Mouse (Mus musculus) midbrain, embryonic 16.5 days (tissue): ENCODE data around the gene Grik4. TPM values are rescaled to one million over a fixed set of nuclear protein-coding genes. Genes with fewer than 3 reads are reported as not detected.
A peak's percentile ranks its signal among the peaks of the same experiment; 100 is the strongest.

Experiments used
- ATAC-seq: fragments of 200-750 bp; cut with Nextera tagmentation; 2 replicates; pipeline ENCODE4 v1.8.0; 2017; ENCODE audit warnings: moderate TSS enrichment
- H3K27ac ChIP-seq: fragments of 300-500 bp; sonication (generic); 2 replicates; pipeline ENCODE4 v1.5.1; 2014; ENCODE audit warnings: mild to moderate bottlenecking, low read length, mixed read lengths
- H3K27me3 ChIP-seq: fragments of 300-500 bp; sonication (generic); 2 replicates; pipeline ENCODE4 v1.6.1; 2014; ENCODE audit warnings: low read depth, low read length, mixed read lengths; ENCODE audit not compliant: control insufficient read depth, insufficient read depth
- H3K36me3 ChIP-seq: fragments of 300-500 bp; sonication (generic); 2 replicates; pipeline ENCODE4 v1.6.1; 2014; ENCODE audit warnings: mild to moderate bottlenecking, low read length, moderate library complexity, mixed read lengths; ENCODE audit not compliant: control insufficient read depth, insufficient read depth
- H3K4me1 ChIP-seq: fragments of 300-500 bp; sonication (generic); 2 replicates; pipeline ENCODE4 v1.6.1; 2014; ENCODE audit warnings: mild to moderate bottlenecking, low read length, mixed read lengths; ENCODE audit not compliant: control insufficient read depth, insufficient read depth
- H3K4me2 ChIP-seq: fragments of 300-500 bp; sonication (generic); 2 replicates; pipeline ENCODE4 v1.6.1; 2014; ENCODE audit warnings: mild to moderate bottlenecking, low read length, mixed read lengths
- H3K4me3 ChIP-seq: fragments of 300-500 bp; sonication (generic); 2 replicates; pipeline ENCODE4 v1.5.1; 2014; ENCODE audit warnings: low read depth, mild to moderate bottlenecking, low read length, moderate library complexity, mixed read lengths
- H3K9ac ChIP-seq: fragments of 300-500 bp; sonication (generic); 2 replicates; pipeline ENCODE4 v1.6.1; 2014; ENCODE audit warnings: low read depth, low read length, mixed read lengths
- H3K9me3 ChIP-seq: fragments of 300-500 bp; sonication (generic); replicated peaks from 2 replicates; pipeline ENCODE4 v1.6.1; 2014; ENCODE audit warnings: mild to moderate bottlenecking, low read length, mixed read lengths; ENCODE audit not compliant: control insufficient read depth, poor library complexity, severe bottlenecking
- WGBS: fragments of 180-500 bp; shearing (Covaris S2); extraction: QIAGEN DNeasy Blood & Tissue Kit; methylation state at CpG from one replicate; pipeline ENCODE4 v1.1.7; 2014; 5-methylcytosine and 5-hydroxymethylcytosine counted together
- polyA plus RNA-seq: library from polyadenylated mRNA; unstranded; fragments of >200 nt; fragmentation: Nextera tagmentation; extraction: Ambion mirVana; gene quantifications from 2 replicates; pipeline ENCODE4 v1.2.1, GENCODE M21; 2015

Gene Grik4
- polyA plus RNA-seq, 1 experiment from 2014 or later, result 11.7 TPM

DNA sequence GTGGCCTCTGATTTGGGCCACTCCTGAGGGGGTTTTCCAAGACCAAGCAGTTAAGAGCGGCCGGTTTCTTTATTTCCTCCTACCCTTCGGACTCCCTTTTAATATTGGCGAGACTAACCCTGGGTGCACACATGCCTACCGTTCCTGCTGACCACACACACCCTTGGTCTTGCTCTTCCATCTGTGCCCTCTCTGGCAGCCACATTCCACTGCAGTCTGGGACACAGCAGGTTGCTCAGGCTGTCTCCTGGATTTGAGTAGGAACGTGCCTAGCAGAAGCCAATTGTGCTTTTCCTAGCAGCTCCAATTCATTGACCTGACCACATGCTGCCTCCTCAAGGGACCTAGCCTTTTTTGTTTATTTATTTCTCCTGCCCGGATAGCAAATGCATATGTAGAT, 365.8 kb downstream of the Grik4 start:
- no peak for ATAC-seq
- H3K9ac ChIP-seq, result no peak overlapping the region
- H3K4me2 ChIP-seq, result no peak overlapping the region
- H3K9me3 ChIP-seq, result no peaks in the 10 kb centered on the region
- no peaks in the 10 kb centered on the region for H3K27me3 ChIP-seq
- 65% methylated on average over 7 of the region's 7 CpGs for WGBS
- no peaks in the 10 kb centered on the region for H3K36me3 ChIP-seq
- H3K4me1 ChIP-seq, result peaks cover 2% of the 10 kb centered on the region; the same call in 1 of the 2 replicates
- no peak overlapping the region for H3K27ac ChIP-seq
- no peak overlapping the region for H3K4me3 ChIP-seq

DNA sequence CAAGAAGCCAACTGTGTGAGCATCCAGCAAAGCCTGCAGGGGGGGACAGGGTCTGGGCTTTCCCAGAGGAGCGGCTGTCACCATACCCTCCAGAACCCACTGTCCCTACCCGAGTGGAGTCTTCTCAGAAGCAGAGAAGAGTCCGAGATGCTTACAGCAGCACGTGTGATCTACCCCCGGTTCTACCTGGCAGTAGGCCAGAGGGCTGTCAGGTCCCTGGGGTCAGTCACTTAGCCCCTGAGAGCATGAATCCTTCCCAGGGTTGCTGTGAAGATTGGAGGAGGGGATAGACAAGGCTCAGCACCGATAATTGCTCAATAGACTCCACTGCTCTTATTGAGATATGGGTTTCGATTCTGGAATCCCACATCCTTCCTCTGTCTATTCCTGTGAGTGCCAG, 366.2 kb downstream of the Grik4 start:
- Histone ChIP-seq H3K4me3 (no peak overlapping the region), H3K36me3 (no peaks in the 10 kb centered on the region), H3K9ac (no peak overlapping the region), H3K4me1 (peaks cover 6% of the 10 kb centered on the region), H3K9me3 (no peaks in the 10 kb centered on the region), H3K27me3 (no peaks in the 10 kb centered on the region), H3K4me2 (no peak overlapping the region), H3K27ac (no peak overlapping the region)
- ATAC-seq, result no peak
- WGBS, result 78% methylated on average over 7 of the region's 7 CpGs

DNA sequence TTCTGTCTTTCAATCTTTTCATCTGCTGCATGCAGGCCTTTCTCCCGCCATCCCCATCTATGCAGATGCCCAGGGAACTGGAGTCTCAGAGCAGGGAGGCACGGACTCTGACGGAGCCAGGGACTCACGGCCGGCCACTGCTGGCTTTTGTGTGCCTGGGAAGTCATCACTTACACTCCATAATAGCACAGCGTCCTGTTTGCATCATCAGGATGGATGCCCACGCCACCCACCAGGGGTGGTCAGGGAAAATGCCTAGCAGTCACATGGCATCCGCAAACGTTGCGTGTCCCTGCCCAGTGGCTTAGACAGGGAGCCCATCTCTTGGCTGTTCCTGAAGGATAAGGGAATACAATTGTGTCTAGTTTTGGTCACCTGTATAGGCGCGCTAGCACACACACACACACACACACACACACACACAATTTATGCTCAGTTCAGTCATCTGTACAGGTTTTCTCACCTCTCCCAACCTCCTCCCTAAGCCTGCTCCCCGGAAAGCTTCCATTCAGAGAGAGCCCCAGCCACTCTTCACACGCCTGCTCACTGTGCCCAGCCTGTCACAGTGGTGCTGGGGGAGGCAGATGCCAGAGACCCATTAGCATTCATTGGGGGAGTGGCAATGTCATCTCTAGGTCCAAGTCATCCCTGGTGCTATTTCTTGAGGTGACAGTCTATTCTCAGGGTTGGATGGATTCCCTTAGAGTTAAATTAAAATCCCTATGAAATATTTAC, 370.5 kb downstream of the Grik4 start:
- H3K9me3 ChIP-seq, result no peaks in the 10 kb centered on the region
- 32% methylated on average over 14 of the region's 14 CpGs for WGBS
- peak; percentile 62 for ATAC-seq
- H3K4me1 ChIP-seq, result peaks cover 12% of the 10 kb centered on the region
- H3K27ac ChIP-seq, result no peak overlapping the region
- peak overlapping the region; percentile 33; the same call in 1 of the 2 replicates for H3K4me2 ChIP-seq
- no peaks in the 10 kb centered on the region for H3K36me3 ChIP-seq
- no peak overlapping the region for H3K4me3 ChIP-seq
- H3K9ac ChIP-seq, result no peak overlapping the region
- no peaks in the 10 kb centered on the region for H3K27me3 ChIP-seq

DNA sequence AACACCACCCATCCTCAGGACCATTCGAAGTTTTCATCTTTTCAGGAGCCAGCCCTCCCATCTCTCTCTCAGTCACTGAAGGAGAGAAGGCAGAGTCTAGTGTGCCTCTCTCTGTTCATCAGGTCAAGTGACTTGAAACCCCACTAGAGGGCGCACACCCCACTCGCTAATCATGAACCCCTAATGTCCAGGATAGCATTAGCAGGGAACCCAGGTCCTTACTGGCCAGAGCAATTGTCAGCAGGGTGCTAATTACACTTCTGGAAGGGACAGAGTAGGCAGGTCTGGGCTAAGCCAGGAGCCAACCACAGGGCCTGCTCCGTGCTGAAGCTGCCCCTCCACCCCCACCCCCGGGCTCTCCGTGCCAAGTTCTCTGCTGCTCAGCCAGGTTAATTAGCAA, 371.1 kb downstream of the Grik4 start:
- Histone ChIP-seq H3K9ac (no peak overlapping the region), H3K9me3 (no peaks in the 10 kb centered on the region), H3K36me3 (no peaks in the 10 kb centered on the region), H3K27ac (no peak overlapping the region), H3K4me3 (no peak overlapping the region), H3K4me1 (peaks cover 12% of the 10 kb centered on the region), H3K4me2 (peak overlapping the region; percentile 33; the same call in 1 of the 2 replicates), H3K27me3 (no peaks in the 10 kb centered on the region)
- WGBS, result 8% methylated on average over 6 of the region's 6 CpGs
- ATAC-seq, result peak; percentile 85

DNA sequence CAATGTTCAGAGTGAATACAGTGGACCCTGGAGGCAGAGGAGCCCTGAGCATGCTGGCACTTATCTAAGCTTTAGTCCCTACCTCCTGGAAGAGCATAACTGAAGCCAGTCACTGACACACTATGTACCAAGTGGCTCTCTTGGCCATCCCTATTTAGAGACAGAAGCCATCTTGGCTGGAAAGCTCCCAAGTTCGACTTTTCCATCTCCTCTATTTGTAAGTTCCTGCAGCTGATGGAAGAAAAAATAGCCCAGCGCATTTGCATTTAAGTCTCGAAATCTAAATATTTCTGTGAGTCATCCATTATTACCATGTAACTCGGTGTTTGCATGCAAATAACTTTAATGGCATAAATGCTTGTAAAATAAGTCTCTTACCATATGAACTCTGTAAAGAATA, 378.4 kb downstream of the Grik4 start:
- Histone ChIP-seq H3K9me3 (no peaks in the 10 kb centered on the region), H3K4me2 (no peak overlapping the region), H3K4me1 (peaks cover 5% of the 10 kb centered on the region; the same call in 1 of the 2 replicates), H3K9ac (no peak overlapping the region), H3K4me3 (no peak overlapping the region), H3K36me3 (no peaks in the 10 kb centered on the region), H3K27ac (no peak overlapping the region), H3K27me3 (no peaks in the 10 kb centered on the region)
- 91% methylated on average over 4 of the region's 4 CpGs for WGBS
- no peak for ATAC-seq

DNA sequence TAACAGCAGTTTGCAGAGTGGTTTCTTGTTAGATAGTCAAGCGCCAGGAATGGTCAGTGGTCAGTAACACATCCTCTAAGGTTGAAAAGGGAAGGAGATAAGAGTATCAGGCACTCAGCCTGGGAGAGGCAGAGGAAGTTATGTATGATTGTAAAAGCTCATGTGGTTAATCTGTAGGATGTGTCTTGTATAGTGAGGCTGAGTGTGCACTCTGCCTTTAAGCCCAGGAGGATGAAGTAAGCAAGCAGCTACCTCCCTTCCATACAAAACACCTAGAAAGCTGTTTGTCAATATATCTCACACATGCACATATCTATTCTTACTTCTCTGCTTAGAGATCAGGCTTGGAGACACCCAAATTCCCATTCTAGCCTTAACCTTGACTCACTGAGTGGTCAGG, 389.1 kb downstream of the Grik4 start:
- no peaks in the 10 kb centered on the region for H3K4me1 ChIP-seq
- H3K4me3 ChIP-seq, result no peak overlapping the region
- no peaks in the 10 kb centered on the region for H3K9me3 ChIP-seq
- no peak overlapping the region for H3K9ac ChIP-seq
- no peak for ATAC-seq
- 90% methylated on average over 1 of the region's 1 CpGs for WGBS
- H3K4me2 ChIP-seq, result no peak overlapping the region
- no peaks in the 10 kb centered on the region for H3K36me3 ChIP-seq
- H3K27ac ChIP-seq, result no peak overlapping the region
- H3K27me3 ChIP-seq, result no peaks in the 10 kb centered on the region

DNA sequence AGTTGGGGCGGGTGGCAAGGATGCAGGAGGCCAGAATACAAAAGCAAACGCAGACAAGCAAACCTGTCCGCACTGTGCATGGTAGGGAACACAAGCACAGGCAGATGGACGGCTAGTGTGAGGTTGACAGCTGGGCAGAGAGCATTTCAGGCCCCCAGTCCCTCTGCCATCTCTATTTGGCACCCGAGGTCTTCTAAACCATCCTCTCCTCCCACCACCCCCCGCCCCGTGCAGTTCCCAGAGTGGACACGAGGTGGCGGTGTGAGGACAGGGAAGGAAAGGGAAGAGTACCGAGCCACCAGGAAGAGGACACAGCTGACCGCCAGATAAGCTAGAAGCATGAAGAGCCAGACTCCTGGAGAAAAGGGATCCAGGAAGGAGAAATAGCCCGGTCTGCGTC, 394.2 kb downstream of the Grik4 start:
- Histone ChIP-seq H3K4me3 (no peak overlapping the region), H3K9ac (no peak overlapping the region), H3K4me2 (no peak overlapping the region), H3K9me3 (no peaks in the 10 kb centered on the region), H3K36me3 (no peaks in the 10 kb centered on the region), H3K27ac (no peak overlapping the region), H3K4me1 (no peaks in the 10 kb centered on the region; the same call in 1 of the 2 replicates), H3K27me3 (no peaks in the 10 kb centered on the region; the same call in 1 of the 2 replicates)
- peak; percentile 79; the same call in 1 of the 2 replicates for ATAC-seq
- 16% methylated on average over 13 of the region's 13 CpGs for WGBS

DNA sequence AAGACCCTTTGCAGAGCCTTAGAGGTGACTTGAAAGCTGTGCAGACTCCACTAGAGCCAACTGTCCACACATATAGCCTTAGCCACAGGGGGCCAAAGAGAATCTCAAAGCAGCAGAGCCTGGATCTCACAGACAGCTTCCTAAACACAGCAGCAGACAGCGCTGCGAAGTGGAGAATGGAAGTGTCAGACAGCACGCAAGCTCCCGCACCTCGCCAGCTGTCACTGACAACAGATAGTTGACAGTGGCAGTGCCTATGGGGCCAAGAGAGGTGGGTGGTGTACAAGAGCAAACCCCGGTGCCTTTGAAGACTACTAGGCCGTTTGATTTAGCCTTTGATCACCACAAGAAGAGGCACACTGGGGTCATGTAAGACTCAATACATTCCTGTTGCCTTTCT, 395.3 kb downstream of the Grik4 start:
- no peak for ATAC-seq

DNA sequence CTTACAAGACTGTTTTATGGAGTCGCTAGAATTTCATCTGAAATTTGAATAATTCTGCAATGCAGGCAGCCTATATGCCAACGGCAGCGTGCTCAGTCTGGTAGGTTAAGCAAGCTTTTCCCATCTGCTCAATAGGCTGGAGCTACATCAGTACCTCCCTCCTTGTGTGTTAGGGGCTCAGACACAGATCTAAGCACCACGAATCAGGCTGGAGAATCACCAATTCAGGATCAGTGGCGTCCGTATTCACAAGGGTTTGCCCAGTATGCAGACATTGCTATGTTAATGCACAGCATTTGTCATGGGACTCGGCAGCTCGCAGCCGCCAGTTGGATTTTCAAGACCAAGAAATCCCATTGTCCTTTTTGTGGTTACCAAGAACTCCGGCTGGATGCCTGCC, 399.8 kb downstream of the Grik4 start:
- Histone ChIP-seq H3K27me3 (no peaks in the 10 kb centered on the region; the same call in 1 of the 2 replicates), H3K27ac (peak overlapping the region; percentile 35), H3K36me3 (no peaks in the 10 kb centered on the region), H3K4me2 (no peak overlapping the region), H3K9me3 (no peaks in the 10 kb centered on the region), H3K9ac (no peak overlapping the region), H3K4me3 (no peak overlapping the region), H3K4me1 (no peaks in the 10 kb centered on the region; the same call in 1 of the 2 replicates)
- WGBS, result 43% methylated on average over 10 of the region's 10 CpGs
- ATAC-seq, result peak; percentile 52; the same call in 1 of the 2 replicates

More for the DNA sequence above, 395.3 kb downstream of the Grik4 start:
- Histone ChIP-seq H3K4me2 (no peak overlapping the region), H3K27me3 (no peaks in the 10 kb centered on the region; the same call in 1 of the 2 replicates), H3K36me3 (no peaks in the 10 kb centered on the region), H3K9me3 (no peaks in the 10 kb centered on the region), H3K9ac (no peak overlapping the region), H3K27ac (no peak overlapping the region), H3K4me3 (no peak overlapping the region), H3K4me1 (no peaks in the 10 kb centered on the region; the same call in 1 of the 2 replicates)
- WGBS, result 55% methylated on average over 7 of the region's 7 CpGs
